Mouse (Mus musculus): ENCODE results near the gene Olfr1124. TPM values are rescaled to one million over a fixed set of nuclear protein-coding genes. Genes with fewer than 3 reads are reported as not detected.
"Not testable (repeated sequence)": the region's sequence is repeated elsewhere in the genome, so short reads cannot be mapped to it uniquely, and the experiment has no call there.

Gene Olfr1124
- total RNA-seq (2021): not detected

DNA sequence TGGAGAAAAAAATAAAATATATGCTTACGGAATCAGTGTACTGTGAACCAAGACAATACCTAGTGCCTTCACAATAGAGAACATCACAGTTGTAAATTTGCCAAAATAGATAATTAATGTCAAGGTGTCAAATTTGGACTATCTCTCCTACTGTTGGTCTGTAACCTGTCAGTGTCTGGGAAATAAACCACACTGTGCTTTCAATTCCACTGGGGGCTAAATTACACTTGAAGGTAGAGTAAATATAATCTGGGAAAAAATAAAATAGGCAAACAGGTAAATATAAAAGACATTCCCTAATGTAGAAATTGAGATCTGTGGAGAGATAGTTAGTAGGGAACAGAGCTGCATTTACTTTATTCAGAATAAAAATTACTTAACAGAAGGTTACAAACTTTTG lies at the start of gene Olfr1124:
Gene Olfr1124 (plus strand): TSS at position 301 of the 400 bp plus-strand sequence.
- intact Hi-C loops (cut with DNase I): no loop called here
- no peak for DNase-seq

DNA sequence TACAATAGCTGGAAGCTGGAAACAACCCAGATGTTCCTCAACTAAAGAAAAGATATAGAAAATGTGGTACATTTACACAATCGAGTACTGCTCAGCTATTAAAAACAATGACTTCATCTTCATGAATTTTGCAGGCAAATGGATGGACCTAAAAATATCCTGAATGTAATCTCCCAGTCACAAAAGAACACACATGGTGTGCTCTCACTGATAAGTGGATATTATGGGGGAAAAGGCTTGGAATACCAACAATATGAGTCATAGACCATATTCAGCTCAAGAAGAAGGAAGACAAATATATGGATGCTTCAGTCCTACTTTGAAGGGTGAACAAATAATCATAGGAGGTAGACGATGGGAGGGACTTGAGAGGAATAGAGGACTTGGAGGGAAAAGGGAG lies 46.1 kb upstream of the Olfr1124 start:
- DNase-seq: no peak
- intact Hi-C loops (cut with DNase I): no loop called here

DNA sequence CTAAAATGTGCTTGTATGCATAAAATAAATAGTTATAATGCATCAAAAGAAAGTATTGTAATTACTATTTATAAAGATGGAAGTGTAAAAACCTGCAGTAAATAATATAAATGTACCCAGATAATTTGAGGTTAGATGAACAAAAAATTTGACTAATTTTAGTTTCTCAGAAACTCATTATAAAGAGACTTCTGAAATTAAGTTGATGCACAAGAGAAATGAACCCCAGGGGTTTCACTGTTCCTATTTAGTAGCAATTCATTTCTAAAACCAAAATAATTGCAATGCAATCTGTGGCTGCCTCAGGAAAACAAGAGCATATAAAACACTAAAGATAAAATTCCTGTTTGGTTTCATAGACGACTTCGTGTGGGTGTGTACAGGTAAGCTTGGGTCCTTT lies 44.5 kb upstream of the Olfr1124 start, which contains the start of gene Olfr1122:
Gene Olfr1122 (plus strand): TSS at position 301 of the 400 bp plus-strand sequence.
- DNase-seq: no peak
- intact Hi-C loops (cut with DNase I): no loop called here

DNA sequence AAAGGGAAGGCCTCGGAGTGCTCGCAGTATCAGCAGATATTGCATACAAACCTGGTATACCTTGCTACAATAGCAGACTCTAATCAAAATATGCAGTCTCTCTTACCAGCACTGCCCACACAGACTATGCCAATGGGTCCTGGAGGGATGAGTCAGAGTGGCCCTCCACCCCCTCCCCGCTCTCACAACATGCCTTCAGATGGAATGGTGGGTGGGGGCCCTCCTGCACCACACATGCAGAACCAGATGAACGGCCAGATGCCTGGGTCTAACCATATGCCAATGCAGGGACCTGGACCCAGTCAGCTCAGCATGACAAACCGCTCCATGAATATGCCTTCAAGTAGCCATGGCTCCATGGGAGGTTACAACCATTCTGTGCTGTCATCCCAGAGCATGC lies 36.5 kb upstream of the Olfr1124 start:
- intact Hi-C loops (cut with DNase I); DNase-seq: not testable (repeated sequence)

DNA sequence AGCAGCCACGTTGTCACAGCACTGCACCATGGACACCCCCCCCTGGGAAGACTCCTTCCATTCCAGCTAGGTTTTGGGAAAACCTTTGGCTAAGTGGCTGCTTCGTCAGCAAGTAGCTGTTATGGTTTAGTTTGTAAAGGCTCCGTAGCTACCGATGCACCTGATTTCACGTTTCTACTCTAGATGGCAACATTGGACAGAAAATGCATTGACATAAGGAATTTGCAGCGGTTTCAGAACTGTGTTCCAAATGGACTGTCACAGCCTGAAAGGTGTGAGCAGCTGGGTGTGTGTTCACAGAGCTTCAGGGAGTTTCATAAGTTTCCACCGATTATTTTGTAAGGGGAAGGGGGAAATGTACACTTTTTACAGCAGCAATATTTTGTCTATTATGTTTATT lies 35.4 kb upstream of the Olfr1124 start:
- peak in 1 of 2 experiments; percentile 5 for DNase-seq
- intact Hi-C loops (cut with DNase I): not testable (repeated sequence)

DNA sequence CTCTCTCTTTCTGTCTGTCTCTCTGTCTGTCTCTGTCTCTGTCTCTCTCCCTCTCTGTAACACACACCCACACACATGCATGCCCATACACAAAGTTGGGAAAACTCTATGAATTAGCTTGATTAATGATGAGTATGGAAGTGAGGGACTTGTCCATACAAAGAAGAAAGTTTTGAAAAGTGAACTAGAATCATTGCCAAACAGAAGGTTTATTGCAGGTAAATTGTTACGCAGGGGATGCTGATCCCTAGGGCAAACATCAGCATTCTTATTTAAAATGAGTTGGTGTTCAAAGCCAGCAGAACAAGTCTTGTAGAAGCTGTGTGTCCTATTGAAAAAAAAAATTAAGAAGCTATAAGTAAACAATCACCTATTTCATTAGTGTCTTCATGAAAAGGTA lies 13.7 kb upstream of the Olfr1124 start, which contains the start of gene Olfr1123:
Gene Olfr1123 (plus strand): TSS at position 301 of the 400 bp plus-strand sequence.
- no peak for DNase-seq
- intact Hi-C loops (cut with DNase I): no loop called here

DNA sequence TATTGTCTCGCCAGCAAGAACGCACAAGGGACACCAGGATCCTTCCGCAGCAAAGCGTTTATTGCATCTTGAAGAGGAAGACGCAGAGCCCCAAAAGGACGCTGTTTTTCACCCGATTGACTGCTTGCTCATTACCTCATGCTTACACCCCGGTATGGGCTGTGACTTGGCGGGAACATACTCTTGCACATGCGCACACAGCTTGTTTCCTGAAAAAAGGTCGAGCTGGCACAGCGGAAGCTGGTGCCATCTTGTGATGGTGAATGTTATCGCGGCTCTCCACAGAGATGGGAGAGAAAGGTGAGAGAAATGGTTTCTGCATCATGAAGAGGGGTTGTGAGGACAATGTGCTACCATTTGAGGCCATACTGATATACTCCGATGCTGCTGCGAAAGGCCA lies 7.7 kb downstream of the Olfr1124 start:
- intact Hi-C loops (cut with DNase I): no loop called here
- DNase-seq: no peak

DNA sequence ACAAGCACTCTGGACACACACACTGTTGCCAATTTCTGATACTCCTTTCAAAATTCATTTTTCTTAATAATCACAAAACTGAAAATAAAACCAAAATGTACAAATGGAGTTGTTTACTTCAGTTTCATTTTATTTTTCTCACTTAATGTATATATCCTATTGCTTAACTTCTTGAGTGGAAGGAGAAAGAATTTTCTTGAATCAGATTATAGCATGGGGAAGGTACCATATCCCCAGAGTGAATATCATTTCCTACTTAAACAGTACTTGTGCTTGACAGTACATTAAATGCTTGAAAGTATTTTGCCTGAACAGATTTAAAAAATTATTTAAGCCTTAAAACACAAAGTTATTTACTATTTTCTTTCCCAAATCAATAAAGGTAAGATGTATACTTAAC lies 23.6 kb downstream of the Olfr1124 start, which contains the start of gene Olfr1126:
Gene Olfr1126 (plus strand): TSS at position 301 of the 400 bp plus-strand sequence.
- DNase-seq: no peak
- intact Hi-C loops (cut with DNase I): no loop called here

DNA sequence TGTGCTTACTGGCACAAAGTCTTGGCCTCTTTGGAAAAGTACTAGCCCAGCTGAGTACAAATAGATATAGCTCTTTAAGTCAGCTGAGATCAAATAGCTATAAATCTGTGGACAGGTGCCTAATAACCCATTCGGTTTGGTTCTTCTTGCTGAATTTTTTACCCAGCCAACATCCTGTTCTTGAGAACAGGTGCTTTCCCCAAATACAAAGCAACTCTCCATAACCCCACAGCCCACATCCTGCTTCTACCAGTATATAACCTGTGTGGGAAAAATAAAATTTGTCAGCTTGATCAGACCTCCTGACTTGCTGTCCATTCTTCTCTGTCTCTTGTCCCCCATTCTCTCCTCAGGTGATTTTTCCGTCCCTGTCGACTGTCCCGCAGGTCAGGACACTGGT lies 31.7 kb downstream of the Olfr1124 start:
- intact Hi-C loops (cut with DNase I): no loop called here
- no peak for DNase-seq

DNA sequence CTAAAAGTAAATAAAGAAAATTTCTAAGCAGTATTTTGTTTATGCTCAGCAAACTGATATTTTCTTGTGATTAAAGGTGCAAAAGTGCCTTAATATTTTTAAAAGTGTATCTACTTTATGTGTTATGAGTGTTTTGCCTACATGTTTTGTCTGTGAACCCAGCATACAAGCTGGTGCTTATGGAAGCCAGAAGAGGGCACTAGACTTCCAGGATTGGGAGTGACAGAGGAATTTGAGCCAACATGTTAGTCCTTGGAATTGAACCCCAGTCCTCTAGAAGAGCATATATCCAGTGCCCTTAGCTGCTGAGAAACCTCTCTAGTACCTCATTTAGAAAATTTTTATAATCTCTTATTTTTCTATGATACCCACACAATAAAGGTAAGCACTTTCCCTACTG lies 50.1 kb downstream of the Olfr1124 start:
- intact Hi-C loops (cut with DNase I): no loop called here
- DNase-seq: no peak

DNA sequence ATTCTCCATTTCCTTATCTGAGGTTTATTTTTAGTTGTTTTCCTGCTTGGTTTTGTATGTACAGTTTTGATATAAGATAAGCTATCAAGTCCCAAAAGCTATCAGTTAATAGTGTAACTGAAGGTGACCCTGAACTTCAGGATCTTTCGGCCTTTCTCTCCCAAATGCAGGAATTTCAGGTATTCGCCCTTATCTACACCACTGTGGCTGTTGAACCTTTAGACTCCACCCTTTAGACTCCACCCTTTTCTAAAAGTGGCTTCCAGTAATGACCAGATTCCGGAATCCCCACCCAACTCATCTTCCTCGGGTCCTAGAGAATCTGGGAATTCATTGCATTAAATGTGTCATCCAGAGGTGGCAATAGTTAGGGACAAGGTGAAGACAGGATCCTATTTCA lies 51.1 kb downstream of the Olfr1124 start:
- DNase-seq: no peak
- intact Hi-C loops (cut with DNase I): no loop called here

DNA sequence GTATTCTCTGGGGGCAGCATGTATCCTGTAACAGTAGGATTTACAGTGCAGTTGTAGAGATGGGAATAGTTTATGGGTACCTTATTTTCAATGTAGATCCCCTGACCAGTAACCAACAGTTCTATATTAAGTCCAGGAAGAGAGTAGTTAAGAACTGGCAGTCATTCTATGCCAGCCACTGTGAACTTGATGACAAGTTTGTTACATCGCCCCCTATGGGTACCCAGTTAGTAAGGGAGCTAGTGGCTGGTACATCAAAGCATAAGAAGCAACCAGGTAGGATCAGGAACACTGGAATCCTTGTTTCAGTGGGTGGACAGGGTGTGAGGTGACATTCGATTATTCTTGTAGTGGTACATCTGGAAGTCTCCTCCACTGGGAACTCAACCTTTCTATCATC lies 52.2 kb downstream of the Olfr1124 start:
- intact Hi-C loops (cut with DNase I): no loop called here
- no peak for DNase-seq

Other genes with a start within 250 kb of the Olfr1124 start
- not detected for gene Olfr1112, start 242.5 kb upstream of the Olfr1124 start, total RNA-seq (2021)
- gene Olfr1113, start 221.3 kb upstream of the Olfr1124 start, total RNA-seq (2021): not detected
- not detected for gene Olfr1115, start 182.3 kb upstream of the Olfr1124 start, total RNA-seq (2021)
- not detected for gene Olfr1116, start 162.7 kb upstream of the Olfr1124 start, total RNA-seq (2021)
- not detected for gene Olfr1118, start 122.7 kb upstream of the Olfr1124 start, total RNA-seq (2021)
- not detected for gene Olfr1120, start 75.5 kb upstream of the Olfr1124 start, total RNA-seq (2021)
- not detected for gene Olfr1121, start 60.4 kb upstream of the Olfr1124 start, total RNA-seq (2021)
- gene Olfr1122, start 44.4 kb upstream of the Olfr1124 start, total RNA-seq (2021): under 1 TPM in 1 of 2 experiments, not detected in 1; 0.07 TPM
- gene Olfr1123, start 13.6 kb upstream of the Olfr1124 start, total RNA-seq (2021): not detected
- not detected for gene Olfr1126, start 23.7 kb downstream of the Olfr1124 start, total RNA-seq (2021)
- gene Pramel7, start 66.8 kb downstream of the Olfr1124 start, total RNA-seq (2021): not detected
- gene Pramel6, start 76.3 kb downstream of the Olfr1124 start, total RNA-seq (2021): not detected
- not detected for gene Olfr153, start 101.5 kb downstream of the Olfr1124 start, total RNA-seq (2021)
- gene Olfr1128, start 115.3 kb downstream of the Olfr1124 start, total RNA-seq (2021): not detected
- gene Olfr1129, start 143.6 kb downstream of the Olfr1124 start, total RNA-seq (2021): not detected
- gene Olfr1130, start 175.9 kb downstream of the Olfr1124 start, total RNA-seq (2021): not detected
- not detected for gene Olfr1131, start 196.8 kb downstream of the Olfr1124 start, total RNA-seq (2021)
- gene Olfr1132, start 207.3 kb downstream of the Olfr1124 start, total RNA-seq (2021): not detected
- not detected for gene Olfr1133, start 217.1 kb downstream of the Olfr1124 start, total RNA-seq (2021)
- gene Olfr1134, start 228.2 kb downstream of the Olfr1124 start, total RNA-seq (2021): not detected
- gene Olfr1135, start 243.4 kb downstream of the Olfr1124 start, total RNA-seq (2021): not detected

All from heart, postnatal 10 days (tissue).